Mouse (Mus musculus) testis, adult 2 months (tissue): ENCODE measurements at regions not wholly inside any gene's neighbourhood (a gene's known extent, or its start where the extent isn't known, plus 50 kb on each side); places are given as distances from the start of the nearest gene placed in this dataset.
A peak's percentile ranks its signal among the peaks of the same experiment; 100 is the strongest.

Source experiments
- H3K27ac ChIP-seq: fragments of 200-500 bp; 2 replicates; pipeline ENCODE4 v1.5.1; 2012; ENCODE audit warnings: low read depth, low read length; ENCODE audit not compliant: control insufficient read depth, insufficient read depth
- H3K27me3 ChIP-seq: fragments of 200-500 bp; 2 replicates; pipeline ENCODE4 v1.6.1; 2012; ENCODE audit warnings: mild to moderate bottlenecking, low read length, moderate library complexity; ENCODE audit not compliant: control insufficient read depth, insufficient read depth
- H3K36me3 ChIP-seq: fragments of 200-500 bp; 2 replicates; pipeline ENCODE4 v1.6.1; 2012; ENCODE audit warnings: mild to moderate bottlenecking, low read length; ENCODE audit not compliant: control insufficient read depth, insufficient read depth
- H3K4me1 ChIP-seq: fragments of 200-500 bp; 2 replicates; pipeline ENCODE4 v1.6.1; 2012; ENCODE audit warnings: low read length; ENCODE audit not compliant: control insufficient read depth, insufficient read depth
- H3K4me3 ChIP-seq: fragments of 200-500 bp; 2 replicates; pipeline ENCODE4 v1.5.1; 2012; ENCODE audit warnings: low read depth, mild to moderate bottlenecking, low read length, moderate library complexity, mixed read lengths; ENCODE audit not compliant: control insufficient read depth
- CTCF ChIP-seq: fragments of 200-500 bp; IDR thresholded peaks from 2 replicates; pipeline ENCODE4 v1.5.1; 2012; ENCODE audit warnings: low read depth, mild to moderate bottlenecking, inconsistent platforms, low read length, moderate library complexity; ENCODE audit not compliant: control insufficient read depth, insufficient read depth, insufficient replicate concordance
- POLR2A ChIP-seq: fragments of 200-500 bp; IDR thresholded peaks from 2 replicates; pipeline ENCODE4 v1.6.1; 2012; ENCODE audit warnings: low read depth, mild to moderate bottlenecking, inconsistent platforms, low read length, moderate library complexity; ENCODE audit not compliant: control insufficient read depth

DNA sequence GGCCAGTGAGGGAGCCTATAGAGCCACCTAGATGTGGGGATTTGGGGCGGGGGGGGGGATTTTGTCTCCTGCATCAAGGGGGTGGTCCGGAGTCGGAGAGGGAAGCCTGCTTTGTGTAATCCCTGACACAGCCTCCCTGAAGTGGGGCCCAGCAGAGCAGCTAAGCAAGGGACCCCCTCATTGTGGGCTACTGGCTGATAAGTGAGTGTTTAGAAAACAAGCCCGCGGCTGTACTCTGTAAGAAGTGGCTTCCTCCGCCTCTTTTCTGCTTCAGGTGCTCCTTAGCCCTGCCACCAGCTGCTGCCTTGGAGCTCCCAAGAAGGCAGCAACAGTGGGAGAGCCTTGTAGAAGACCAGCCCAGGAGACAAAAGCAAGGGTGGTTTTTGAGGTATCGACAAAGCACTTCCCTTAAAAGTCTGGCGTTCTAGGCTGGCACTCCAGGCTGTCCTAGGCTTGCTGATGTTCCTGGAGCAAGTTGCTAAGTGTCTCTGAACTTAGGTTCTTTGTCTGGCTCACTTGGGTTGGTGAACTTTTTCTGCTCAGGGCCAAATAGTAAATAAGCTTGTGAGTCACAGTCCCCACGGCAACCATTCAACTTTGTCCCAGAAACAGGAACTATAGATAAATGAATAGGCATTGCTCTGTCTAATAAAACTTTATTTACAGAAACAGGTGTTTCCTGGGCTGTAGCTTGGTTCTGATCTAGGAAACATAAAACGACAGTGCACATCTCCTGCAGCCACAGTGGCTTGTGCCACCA, 94.3 kb upstream of the Med13l start:
- Histone ChIP-seq H3K4me3 (no peak overlapping the region), H3K27ac (no peak overlapping the region), H3K36me3 (no peaks in the 10 kb centered on the region), H3K27me3 (no peaks in the 10 kb centered on the region), H3K4me1 (peaks cover 10% of the 10 kb centered on the region)
- TF ChIP-seq CTCF (no peak), POLR2A (no peak)

DNA sequence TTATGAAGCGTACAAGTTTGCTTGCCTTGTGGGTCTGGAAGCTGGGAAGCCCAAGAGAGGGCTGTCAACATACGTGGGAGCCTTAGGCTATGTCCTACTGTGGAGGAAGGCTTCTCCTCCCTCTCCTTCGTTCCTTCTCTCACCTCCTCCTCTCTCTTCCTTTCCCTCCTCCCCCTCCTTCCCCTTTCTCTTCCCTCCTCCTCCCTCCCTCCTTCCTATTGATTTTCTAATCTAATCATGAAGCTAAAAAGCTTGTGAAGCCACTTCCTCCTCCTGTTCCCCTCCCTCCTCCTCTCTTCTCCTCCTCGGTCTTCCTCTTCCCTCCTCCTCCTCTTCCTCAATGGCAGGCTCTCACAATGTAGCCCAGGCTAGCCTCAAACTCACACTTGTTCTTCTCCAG, 91.7 kb upstream of the Med13l start:
- Histone ChIP-seq H3K36me3 (no peaks in the 10 kb centered on the region), H3K27ac (no peak overlapping the region), H3K4me3 (no peak overlapping the region), H3K4me1 (peaks cover 10% of the 10 kb centered on the region), H3K27me3 (no peaks in the 10 kb centered on the region)
- TF ChIP-seq CTCF (no peak), POLR2A (no peak)

DNA sequence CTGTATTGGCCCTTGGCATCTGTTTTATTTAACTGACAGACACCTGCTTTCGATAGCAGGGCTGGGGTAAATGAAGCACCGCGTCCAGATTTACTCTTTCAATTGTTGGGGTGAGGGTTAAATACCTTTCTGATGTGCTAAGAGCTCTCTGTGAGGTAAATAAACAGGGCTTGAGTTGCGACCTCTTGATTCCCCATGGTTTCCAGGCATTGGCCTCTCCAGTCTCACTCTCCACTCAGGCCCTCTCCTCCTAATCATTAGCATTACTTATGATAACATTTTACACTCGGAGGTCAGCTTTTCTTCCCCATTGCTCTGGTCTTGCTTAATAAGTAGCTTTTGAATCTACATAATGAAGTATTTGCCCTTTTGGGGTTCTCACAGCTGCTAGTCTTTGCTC, 88.9 kb upstream of the Med13l start:
- H3K27ac ChIP-seq = no peak overlapping the region
- H3K36me3 ChIP-seq = no peaks in the 10 kb centered on the region
- no peak overlapping the region for H3K4me3 ChIP-seq
- no peaks in the 10 kb centered on the region for H3K4me1 ChIP-seq
- TF ChIP-seq CTCF (no peak), POLR2A (no peak)
- H3K27me3 ChIP-seq = no peaks in the 10 kb centered on the region

DNA sequence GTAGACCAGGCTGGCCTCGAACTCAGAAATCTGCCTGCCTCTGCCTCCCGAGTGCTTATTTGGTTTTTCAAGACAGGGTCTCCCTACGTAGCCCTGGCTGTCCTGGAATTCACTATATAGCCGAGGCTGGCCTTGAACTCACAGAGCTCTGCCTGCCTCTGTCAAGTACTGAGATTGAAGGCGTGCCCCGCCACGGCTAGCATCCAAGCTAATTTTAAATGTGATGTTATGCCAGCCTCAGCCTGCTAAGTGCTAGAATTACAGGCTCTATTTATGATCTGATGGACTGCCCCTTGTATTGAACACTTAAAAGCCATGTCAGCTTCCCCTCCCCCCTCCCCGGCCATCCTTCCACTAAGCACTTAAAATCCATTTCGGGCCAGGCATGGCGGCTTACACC, 88.2 kb upstream of the Med13l start:
- no peak overlapping the region for H3K27ac ChIP-seq
- no peak overlapping the region for H3K4me3 ChIP-seq
- H3K27me3 ChIP-seq = no peaks in the 10 kb centered on the region
- TF ChIP-seq POLR2A (no peak), CTCF (no peak)
- no peaks in the 10 kb centered on the region for H3K4me1 ChIP-seq
- no peaks in the 10 kb centered on the region for H3K36me3 ChIP-seq

DNA sequence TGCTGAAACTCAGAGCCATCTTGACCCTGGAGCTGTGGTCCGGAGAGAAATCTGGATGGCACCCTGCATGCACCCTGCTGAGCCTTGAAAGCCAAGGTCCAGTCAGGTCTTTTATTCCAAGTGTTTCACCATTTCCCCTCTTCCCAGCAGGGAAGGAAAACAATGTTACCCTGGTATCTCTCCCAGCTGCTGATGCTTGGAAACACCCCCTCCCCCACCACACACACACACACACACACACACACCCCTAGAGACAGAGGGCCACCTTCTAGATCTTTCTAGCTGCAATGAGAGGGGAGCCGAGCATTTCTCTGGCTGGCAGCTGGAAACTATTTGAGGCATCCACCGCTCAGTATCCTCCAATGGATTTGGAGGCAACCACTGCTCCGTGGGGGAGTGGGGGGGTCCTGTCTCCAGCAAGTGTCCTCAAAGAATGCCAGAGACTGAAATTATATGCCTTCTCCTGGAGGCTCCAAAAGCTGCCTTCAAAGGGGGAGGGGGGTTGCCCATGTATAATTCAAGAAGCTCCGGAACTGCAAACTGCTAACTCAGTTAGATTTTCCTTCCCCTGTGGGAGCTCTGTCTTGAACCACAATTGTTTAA, 87.2 kb upstream of the Med13l start:
- Histone ChIP-seq H3K36me3 (no peaks in the 10 kb centered on the region), H3K27me3 (no peaks in the 10 kb centered on the region), H3K4me3 (no peak overlapping the region), H3K27ac (no peak overlapping the region), H3K4me1 (peaks cover 3% of the 10 kb centered on the region; the same call in 1 of the 2 replicates)
- TF ChIP-seq CTCF (no peak), POLR2A (no peak)

DNA sequence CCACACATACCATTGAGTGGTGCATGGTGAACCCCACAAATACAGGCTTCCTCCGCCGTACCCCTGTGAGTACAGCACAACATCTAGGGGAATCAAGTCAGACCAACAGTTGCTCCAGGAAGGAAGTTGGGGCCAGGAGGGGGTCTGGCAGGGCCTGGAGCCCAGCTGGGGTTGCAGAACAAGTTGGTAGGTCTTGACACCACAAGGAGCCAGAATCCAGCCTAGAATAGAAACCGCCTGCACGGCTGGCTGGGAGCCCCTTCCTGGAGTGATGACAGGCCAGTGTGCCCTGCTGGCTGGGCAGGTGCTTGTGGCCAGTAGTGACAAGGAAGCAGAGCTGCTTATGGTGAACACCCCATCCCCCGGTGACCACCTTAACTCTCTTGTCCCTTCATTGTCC, 83.9 kb upstream of the Med13l start:
- no peak overlapping the region for H3K4me3 ChIP-seq
- TF ChIP-seq POLR2A (no peak), CTCF (no peak)
- no peaks in the 10 kb centered on the region for H3K36me3 ChIP-seq
- no peak overlapping the region for H3K27ac ChIP-seq
- no peaks in the 10 kb centered on the region for H3K27me3 ChIP-seq
- H3K4me1 ChIP-seq = peaks cover 6% of the 10 kb centered on the region

DNA sequence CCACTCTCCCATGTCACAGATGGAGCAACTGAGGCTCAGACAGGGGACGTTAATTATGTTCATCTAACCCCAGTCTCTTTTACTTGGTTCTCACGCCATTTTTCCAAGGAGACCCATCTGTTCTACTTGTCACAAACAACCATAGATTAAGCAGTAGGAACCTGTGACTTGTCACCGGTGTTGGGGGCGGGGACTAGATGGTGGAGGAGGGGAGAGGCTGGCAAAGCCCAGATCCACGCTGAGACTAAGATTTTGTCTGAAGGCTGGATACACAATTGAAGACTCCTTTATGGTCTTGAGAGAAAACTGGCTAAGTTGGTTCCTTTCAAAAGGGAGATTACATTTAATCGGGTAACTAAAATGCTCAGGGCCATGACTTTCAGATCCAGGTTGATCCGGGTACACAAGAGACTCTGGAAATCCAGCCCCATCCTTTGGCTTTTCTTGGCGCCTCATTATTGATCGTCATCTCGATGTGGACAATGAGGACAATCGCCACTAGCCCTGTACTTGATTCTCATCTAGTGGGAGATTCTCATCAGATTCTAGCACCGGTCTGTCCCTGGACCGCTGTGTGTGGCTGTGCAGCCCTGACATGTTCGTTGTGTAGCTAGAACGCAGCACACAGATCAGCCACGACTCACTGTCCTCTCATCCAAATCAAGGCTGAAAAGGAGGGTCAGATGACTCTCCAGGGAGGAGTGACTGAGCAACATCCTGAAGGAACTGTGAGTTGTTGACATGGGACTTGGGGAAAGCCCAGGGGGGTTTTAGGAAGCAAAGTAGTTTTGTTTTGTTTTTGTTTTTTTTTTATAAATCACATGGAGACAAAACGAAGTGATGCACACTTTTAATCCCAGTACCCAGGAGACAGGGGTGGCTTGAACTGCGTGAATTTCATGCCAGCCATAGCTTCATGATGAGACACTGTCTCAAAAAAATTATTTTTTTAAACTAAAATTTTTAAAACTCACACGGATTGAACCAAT, 83.1 kb upstream of the Med13l start:
- TF ChIP-seq CTCF (no peak), POLR2A (no peak)
- H3K4me1 ChIP-seq = peaks cover 6% of the 10 kb centered on the region
- no peak overlapping the region for H3K27ac ChIP-seq
- peak overlapping the region; percentile 37; the same call in 1 of the 2 replicates for H3K4me3 ChIP-seq
- no peaks in the 10 kb centered on the region for H3K36me3 ChIP-seq
- no peaks in the 10 kb centered on the region for H3K27me3 ChIP-seq
